Mouse (Mus musculus) E14TG2a.4 (cell line): ENCODE data around the gene Kctd12b.
"Not testable (repeated sequence)": the region's sequence is repeated elsewhere in the genome, so short reads cannot be mapped to it uniquely, and the experiment has no call there.

Experiments used
- H3K27me3 ChIP-seq: 2 replicates; pipeline ENCODE4 v1.6.1; 2014; ENCODE audit warnings: low read length, control low read depth; ENCODE audit not compliant: insufficient read depth
- H3K36me3 ChIP-seq: 2 replicates; pipeline ENCODE4 v1.6.1; 2014; ENCODE audit warnings: low read length, control low read depth; ENCODE audit not compliant: insufficient read depth
- H3K4me1 ChIP-seq: replicated peaks from 2 replicates; pipeline ENCODE4 v1.6.1; 2014; ENCODE audit warnings: low read depth, low read length, control low read depth
- H3K4me3 ChIP-seq: replicated peaks from 2 replicates; pipeline ENCODE4 v1.5.1; 2014; ENCODE audit warnings: mild to moderate bottlenecking, low read length
- H3K9me3 ChIP-seq: 2 replicates; pipeline ENCODE4 v1.6.1; 2014; ENCODE audit warnings: low read length, control low read depth
- CTCF ChIP-seq: conservative IDR thresholded peaks from 2 replicates; pipeline ENCODE4 v1.5.1; 2014; ENCODE audit warnings: low read length
- NANOG ChIP-seq: IDR thresholded peaks from 2 replicates; pipeline ENCODE4 v1.6.1; 2014; ENCODE audit warnings: borderline replicate concordance, low read length, mixed read lengths
- POU5F1 ChIP-seq: IDR thresholded peaks from 2 replicates; pipeline ENCODE4 v1.6.1; 2014; ENCODE audit warnings: low read length, borderline replicate concordance

The Kctd12b gene

DNA sequence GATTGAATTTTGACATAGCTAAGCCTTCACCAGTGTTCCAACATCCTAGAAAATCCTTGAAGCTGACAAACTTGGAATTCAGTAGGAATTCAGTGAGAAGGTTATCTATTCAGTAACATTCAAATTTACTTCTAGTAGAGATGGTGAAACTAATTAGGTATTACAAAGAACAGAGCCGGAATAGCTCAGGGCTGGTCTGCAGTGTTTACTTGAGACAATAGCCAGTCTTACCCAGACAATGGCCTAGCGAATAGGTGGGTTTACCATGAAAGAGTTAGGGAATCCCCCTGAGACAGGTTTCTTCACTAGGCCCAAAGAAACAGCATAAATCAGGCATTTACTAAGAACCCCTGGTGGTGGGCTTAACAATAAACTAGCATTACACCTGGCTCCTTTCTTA, 28.0 kb downstream of the Kctd12b start:
- TF ChIP-seq NANOG: peak; percentile 51; the same call in 1 of the 2 replicates

DNA sequence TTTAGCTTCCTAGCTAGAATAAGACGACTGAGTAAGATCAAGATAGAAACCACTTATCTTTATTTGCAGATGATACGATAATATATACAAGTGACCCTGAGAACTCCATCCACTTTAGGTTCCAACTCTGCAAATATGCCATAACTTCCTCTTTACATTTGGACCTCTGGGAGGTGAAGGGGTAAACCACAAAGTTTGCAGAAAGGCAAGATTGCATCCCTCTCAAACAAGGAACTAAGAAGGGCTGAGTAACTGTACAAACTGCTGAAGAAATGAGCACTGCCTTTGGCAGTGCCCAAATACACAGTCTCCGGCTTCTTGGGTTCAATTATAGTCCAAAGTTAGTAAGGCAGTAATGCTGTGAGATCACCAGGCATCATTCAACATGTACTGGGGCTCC, 31.3 kb downstream of the Kctd12b start:
- Histone ChIP-seq H3K4me1 (peaks cover 16% of the 10 kb centered on the region), H3K36me3 (no peaks in the 10 kb centered on the region), H3K9me3 (no peaks in the 10 kb centered on the region), H3K4me3 (no peak overlapping the region), H3K27me3 (no peaks in the 10 kb centered on the region)
- TF ChIP-seq POU5F1 (no peak), NANOG (no peak), CTCF (no peak)

More for the DNA sequence above, 28.0 kb downstream of the Kctd12b start:
- not testable (repeated sequence) for H3K4me3 ChIP-seq, H3K27me3 ChIP-seq, H3K9me3 ChIP-seq, H3K36me3 ChIP-seq
- peaks cover 23% of the 10 kb centered on the region for H3K4me1 ChIP-seq

DNA sequence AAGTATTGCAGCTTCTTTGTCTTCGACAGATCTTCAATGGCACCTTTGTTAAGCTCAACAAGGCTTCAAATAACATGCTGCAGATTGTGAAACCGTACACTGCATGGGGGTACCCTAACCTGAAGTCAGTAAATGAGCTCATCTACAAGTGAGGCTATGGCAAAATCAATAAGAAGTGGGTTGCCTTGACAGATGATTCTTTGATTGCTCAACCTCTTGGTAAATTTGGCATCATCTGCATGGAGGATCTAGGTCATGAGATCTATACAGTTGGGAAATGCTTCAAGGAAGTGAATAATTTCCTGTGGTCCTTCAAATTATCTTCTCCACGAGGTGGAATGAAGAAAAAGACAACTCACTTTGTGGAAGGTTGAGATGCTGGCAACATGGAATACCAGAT, 39.2 kb downstream of the Kctd12b start:
- H3K4me3 ChIP-seq: no peak overlapping the region
- H3K9me3 ChIP-seq: no peaks in the 10 kb centered on the region
- H3K4me1 ChIP-seq: no peaks in the 10 kb centered on the region
- no peaks in the 10 kb centered on the region for H3K27me3 ChIP-seq
- TF ChIP-seq POU5F1: no peak
- TF ChIP-seq NANOG: no peak
- TF ChIP-seq CTCF: no peak
- H3K36me3 ChIP-seq: no peaks in the 10 kb centered on the region

DNA sequence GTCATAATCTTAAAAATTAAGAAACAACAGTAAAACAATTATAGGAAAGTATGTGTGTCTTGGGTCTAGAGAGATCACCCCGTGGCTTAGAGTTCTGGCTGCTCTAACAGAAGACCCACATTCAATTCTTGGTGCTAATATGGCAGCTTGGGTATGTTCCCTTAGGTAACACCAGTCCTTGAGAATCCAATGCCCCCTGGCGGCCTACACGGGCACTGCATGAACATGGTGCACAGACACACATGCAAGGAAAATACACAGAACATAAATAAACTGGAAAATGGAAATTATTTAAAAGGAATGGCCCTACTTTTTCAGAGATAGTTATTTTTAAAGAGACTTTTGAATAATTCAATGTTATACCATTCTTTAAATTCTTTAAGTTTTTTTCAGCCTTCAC, 55.6 kb downstream of the Kctd12b start:
- Histone ChIP-seq H3K9me3 (peaks cover 6% of the 10 kb centered on the region; the same call in 1 of the 2 replicates), H3K36me3 (no peaks in the 10 kb centered on the region), H3K4me3 (no peak overlapping the region), H3K27me3 (no peaks in the 10 kb centered on the region), H3K4me1 (no peaks in the 10 kb centered on the region)
- TF ChIP-seq CTCF: peak; percentile 70
- no peak for TF ChIP-seq POU5F1

DNA sequence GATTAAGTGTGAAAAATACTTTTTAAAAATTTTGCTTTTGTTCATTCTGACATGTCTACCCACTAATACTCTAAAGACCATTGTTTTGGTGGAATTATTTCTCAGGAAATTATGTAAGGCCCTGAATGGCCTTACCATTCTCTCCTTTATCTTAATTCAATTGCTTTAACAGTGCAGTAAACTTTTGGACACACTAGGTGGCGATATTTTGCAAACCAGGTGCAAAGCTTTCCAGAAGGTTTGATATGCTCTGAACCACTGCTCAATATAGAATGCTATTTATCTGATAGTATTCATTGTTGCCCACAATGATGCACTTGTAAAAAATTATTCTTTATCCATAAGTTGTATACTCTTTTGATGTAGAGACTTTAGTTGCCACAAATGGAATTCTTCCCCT, 59.9 kb downstream of the Kctd12b start:
- TF ChIP-seq CTCF: no peak; the same call in 1 of the 2 replicates
- no peak for TF ChIP-seq NANOG
- no peak for TF ChIP-seq POU5F1
- H3K4me1 ChIP-seq: no peaks in the 10 kb centered on the region
- H3K9me3 ChIP-seq: peaks cover 6% of the 10 kb centered on the region; the same call in 1 of the 2 replicates
- no peaks in the 10 kb centered on the region for H3K27me3 ChIP-seq
- no peaks in the 10 kb centered on the region for H3K36me3 ChIP-seq
- H3K4me3 ChIP-seq: no peak overlapping the region
